Mouse (Mus musculus): ENCODE measurements around the gene Fancm. TPM values are rescaled to one million over a fixed set of nuclear protein-coding genes. Genes with fewer than 3 reads are reported as not detected.
"Not testable (repeated sequence)": the region's sequence is repeated elsewhere in the genome, so short reads cannot be mapped to it uniquely, and the experiment has no call there.

Fancm gene
- 10 to 100 TPM in 1 of 2 experiments, 1 to 10 TPM in 1; 9.1 to 10.1 TPM for total RNA-seq (2021)
- long read RNA-seq, experiment 1, partial matches to known transcripts = 1 of 1 reads
- long read RNA-seq, experiment 1, other reads (novel, unspliced or antisense) = 0 of 1 reads
- long read RNA-seq, experiment 2, full-length matches to known transcripts = 1 of 5 reads
- long read RNA-seq, experiment 2, partial matches to known transcripts = 2 of 5 reads
- long read RNA-seq, experiment 2, other reads (novel, unspliced or antisense) = 2 of 5 reads

DNA sequence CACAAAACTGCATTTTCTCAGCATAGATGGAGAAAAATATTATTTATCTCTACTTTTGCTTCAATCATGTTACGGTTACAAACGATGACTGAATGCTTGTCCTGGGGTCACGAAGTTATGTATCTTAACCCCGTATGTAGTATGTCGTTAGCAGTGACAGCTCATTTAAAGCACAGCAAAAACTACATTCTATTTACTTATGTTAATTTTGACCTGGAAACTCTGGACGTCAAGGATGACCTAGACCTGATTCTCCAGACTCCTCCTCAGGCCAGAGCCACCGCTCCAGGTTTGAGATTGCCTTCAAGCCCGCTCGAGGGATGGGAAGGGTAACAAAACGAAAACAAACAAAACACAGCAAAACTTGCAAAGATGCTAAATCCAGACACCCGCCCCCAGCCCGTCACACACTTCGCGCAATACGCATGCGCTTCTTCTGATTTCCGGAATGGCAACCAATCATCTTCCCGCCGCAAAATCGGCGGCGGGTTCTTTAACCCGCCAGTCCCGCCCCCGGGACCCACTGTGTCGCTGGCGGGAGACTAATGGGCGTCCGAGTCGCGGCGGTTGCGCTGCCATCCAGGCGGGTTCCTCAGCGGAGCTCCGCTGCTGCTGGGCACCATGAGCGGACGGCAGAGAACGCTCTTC lies at the start of gene Fancm:
Fancm (plus strand) TSS at position 519 of the 648 bp plus-strand sequence.
- peak; percentile 76 to 88 for DNase-seq (ENCODE audit: low spot score in 2 of 2)

DNA sequence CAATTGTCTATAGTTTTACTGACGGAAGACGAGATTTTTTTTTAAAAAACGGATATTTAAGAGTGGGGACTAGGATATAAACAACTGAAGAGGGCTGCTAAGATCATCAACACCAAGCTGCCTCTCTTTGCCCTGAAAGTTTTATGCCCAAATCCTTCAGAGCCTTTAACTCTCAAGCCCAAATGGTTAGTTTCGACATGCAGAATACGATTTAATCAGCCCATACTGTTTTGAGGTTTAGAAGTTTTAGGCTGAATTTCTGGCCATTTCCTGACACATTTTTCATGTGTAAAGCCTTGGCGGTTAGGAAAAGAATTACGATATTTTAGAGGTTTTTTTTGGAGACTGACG lies 39.6 kb upstream of the Fancm start:
- DNase-seq (ENCODE audit: low spot score in 2 of 2) = no peak

DNA sequence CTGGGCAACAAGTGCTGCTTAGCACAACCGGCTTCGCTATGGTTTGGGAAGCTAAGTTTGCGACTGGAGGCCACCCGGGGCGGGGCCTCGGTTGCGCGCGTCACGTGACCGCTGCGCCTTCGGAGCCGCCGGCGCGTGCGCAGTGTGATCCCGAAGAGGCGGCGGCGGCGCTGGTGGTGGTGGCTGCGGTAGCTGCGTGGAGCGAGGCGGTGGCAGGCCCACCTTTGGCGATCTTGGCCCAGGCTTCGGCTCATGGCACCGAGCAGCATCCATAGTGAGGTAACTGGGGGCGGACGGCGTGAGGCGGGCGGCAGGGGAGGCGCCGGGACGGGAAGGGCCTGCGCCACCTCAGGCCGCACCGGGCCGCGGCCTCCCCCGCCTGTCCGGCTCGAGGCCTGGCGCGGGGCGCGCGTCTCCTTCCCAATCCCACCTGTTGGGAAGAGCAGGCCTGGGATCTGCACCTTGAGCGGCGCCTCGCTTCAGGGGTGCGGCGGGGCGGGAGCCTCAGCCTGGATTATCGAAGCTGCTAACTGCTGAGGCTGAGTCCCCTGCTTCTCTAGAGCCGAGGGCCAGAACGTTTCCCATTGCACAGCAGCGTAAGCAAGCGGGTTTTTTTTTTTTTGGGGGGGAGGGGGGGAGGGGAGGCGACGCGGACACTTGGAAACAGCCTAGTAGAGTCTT lies 39.1 kb upstream of the Fancm start, which contains the start of gene Prpf39:
Prpf39 (plus strand) TSS at position 144 of the 681 bp plus-strand sequence.
- DNase-seq (ENCODE audit: low spot score in 2 of 2) = peak; percentile 89 to 94

DNA sequence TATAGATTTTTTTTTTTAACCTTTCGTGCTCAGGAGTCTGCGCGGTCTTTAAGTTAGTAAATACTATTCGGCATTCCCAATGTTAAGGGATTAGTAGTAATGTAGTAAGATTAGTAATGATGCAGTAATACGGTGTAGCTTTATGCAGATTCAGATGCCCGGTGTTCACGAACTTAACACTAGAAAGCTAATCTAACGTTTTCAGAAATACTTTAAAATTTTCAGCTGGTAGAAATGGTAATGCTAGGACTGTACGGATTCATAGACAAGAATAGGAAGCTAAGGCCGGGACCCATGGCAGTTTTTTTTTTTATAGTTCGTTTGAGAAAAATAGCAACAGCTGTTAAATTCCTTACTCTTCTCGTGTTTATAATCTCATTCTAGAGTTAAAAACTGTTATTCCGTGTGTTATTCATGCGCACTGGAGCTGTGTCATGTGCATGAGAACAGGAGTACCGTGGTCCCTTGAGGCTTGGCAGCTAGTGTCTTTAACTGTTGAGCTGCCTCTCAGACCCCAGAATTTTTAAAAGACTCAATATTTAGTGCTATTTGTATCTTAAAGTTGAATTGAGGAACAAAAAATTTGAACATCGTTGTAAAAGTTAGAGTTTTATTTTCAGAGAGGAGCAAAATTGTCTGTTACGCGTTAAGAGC lies 38.4 kb upstream of the Fancm start:
- DNase-seq (ENCODE audit: low spot score in 2 of 2) = no peak

DNA sequence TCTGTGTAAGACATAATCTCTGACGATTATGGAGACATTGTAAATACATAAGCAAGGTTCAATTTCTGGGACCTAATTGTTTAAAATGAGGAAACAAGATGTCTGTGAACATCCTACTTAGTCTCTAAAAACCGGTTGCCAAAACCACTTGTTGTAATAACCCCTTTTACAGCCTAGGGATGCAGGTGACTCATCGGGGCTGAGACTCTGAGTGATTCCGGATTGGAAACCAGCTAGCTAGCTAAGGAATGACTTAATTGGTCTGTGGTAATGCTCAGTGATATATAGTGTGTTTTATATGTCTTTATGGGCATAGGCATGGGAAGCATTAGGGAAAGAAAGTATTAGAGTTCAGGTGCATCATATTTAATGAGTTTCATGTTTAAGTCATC lies 37.9 kb upstream of the Fancm start:
- no peak for DNase-seq (ENCODE audit: low spot score in 2 of 2)

DNA sequence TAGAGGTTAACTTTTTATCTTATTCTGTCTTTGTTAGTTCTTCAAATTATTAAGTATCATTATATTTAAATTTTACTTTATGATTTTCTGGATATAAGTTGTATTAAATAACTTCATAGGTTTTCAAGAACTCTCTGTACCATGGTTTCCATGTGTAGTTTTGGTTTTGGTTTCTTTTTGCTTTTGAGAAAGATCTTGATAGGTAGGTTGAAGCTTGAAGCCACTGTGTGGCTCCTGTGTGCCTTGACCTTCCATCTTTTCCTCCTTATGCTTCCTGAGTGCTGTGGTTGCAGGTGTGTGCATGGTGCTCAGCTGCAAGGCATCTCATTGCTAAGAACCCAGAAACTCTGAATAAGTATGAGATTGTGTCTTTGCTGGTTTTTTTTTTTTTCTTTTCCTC lies 26.6 kb upstream of the Fancm start:
- DNase-seq (ENCODE audit: low spot score in 2 of 2) = no peak

DNA sequence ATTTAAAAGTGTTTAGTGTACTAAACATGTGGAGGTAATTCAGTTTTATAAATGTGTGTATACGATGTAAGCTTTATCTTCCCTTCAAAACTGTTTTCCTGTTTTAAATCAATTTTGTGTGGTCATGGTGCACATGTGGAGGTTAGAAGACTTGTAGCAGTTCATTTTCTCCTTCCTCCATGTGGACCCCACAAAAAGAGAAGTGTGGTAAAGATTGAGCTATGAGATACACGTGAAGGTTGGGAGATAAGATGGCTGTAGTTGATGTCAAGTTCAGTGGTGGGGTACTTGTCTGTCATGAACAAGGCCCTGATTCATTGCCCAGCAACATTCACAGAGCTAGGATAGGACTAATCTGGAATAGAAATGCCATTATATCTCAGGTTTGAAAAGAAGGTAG lies 17.2 kb upstream of the Fancm start:
- DNase-seq (ENCODE audit: low spot score in 2 of 2) = no peak

DNA sequence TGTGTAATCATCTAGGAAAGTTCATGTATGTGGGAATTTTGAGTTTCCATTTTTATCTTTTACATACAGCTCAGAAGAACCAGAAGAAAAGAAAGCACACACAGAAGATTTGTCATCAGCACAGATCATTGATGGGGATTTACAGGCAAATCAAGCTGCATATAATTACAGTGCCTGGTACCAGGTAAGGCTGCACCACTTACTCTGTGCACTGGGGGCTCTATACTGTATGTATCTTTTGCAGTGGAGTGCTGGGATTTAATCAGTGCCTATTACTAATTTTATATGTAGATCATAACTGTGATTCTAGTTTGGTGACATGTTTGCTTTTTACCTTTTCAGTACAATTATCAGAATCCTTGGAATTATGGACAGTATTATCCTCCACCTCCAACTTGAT lies 14.3 kb upstream of the Fancm start:
- DNase-seq (ENCODE audit: low spot score in 2 of 2) = no peak

DNA sequence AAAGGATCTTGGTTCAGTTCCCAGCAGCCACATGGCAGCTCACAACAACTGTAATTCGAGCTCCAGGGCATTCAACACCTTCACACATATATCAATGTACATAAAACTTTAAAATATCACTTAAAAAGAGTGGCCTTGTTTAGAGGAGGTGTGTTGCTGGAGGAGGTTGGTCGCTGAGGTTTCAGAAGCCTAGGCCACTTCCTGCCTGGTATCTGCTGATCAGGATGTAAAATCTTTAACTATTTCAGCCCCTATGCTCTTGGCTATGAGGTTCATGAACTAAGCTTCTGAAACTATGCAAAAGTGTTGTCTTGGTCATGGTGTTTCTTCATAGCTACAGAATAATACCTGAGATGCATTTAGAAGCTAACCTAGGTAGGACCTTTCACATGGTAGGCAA lies 10.2 kb upstream of the Fancm start:
- no peak for DNase-seq (ENCODE audit: low spot score in 2 of 2)

DNA sequence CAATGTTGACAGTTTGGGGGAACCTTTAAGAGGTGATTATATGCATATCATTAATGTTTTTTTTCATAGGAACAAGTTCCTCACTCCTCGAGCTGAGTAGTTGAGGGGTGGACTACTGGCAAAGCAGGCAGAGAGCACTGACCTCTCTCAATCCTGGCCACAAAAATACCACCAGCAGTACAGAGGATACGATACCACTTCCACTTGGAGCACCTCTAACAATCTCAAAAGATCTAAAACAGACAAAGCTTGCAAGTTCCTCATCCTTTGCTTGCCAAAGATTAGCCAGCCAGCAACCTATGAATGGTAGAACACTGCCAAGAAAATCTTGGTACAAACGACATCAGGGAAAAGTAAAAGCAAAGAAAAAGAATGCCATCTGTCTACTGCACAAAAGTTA lies 9.2 kb upstream of the Fancm start:
- no peak for DNase-seq (ENCODE audit: low spot score in 2 of 2)

DNA sequence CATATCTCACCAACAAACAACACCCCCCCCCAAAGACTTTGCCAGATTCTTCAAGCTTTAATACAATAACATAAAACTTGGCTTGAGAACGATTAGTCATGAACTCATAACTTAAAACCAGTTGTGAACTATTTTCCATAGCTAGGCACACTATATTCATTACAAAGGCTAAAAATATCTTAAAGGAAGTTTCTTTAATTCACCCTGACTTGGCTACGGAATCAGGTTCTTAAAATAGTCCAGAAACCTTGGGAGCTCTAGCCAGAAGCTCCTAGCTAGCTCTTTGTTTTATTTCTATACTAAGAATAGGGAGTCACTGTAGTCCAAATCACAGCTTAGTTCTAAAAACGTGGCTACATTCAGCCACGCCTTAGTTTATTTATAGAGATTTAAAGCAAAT lies 7.0 kb upstream of the Fancm start:
- DNase-seq (ENCODE audit: low spot score in 2 of 2) = no peak

DNA sequence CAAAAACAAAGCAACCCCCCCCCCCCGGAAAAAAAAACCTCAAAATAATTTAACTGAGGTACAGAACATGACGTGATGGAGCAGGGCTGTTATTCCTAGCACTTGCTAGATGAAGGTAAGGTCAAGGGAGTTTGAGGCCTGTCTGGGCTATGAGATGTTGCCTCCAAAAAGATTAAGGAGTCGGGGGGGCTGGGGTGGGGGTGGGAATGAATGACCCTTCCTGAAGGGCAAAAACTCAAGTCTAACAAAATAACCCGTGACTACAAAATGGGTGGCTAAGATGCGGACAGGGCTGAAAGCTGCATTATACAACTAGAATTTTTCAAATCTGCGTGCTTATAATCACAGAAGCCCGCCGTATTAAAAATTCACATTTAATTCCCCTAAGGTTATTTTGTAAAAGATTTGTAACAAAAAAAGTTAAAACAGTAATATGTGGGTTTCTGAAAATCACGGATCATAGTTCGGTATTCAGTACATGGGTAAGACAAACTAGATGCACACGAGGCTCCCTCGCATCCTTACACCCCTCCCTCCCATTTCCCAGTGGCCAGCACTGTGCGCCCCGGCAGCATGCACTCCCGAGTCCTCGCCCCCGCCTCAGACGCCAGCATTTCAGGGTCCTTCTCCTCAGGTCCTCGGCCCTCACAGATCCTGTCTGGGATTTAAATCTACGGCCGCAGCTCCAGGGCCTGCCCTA lies 2.3 kb upstream of the Fancm start:
- DNase-seq (ENCODE audit: low spot score in 2 of 2) = no peak

DNA sequence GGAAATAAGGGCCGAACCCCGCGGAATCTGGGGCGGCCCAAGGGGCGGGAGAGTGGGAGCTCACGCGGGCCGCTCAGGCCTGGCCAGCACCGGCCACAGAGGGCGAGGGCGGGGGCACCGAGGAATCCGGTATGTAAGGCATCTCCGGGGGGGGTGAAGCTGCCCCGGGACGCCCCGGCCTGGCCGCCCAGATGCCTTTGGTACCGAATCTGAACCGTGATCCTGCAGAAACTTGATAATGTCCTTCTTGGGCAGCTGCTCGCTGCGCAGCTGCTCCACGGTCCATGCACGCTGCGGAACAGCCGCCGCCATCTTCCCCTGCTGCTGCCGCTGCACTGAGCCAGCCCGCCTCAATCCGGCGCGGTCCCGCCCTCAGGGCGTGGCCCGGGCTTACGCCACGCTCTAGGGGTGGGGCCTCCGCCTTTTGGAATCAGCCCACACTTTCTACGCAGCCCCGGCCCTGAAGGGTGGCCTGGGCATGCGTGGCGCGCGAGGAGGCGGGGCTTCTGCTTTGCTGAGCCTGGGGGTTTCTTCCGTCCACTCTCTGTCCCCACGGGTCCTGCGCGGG lies 1.7 kb upstream of the Fancm start, which contains the start of gene Fkbp3:
Fkbp3 (minus strand) TSS at position 397 of the 568 bp plus-strand sequence.
- peak; percentile 96 to 97 for DNase-seq (ENCODE audit: low spot score in 2 of 2)

DNA sequence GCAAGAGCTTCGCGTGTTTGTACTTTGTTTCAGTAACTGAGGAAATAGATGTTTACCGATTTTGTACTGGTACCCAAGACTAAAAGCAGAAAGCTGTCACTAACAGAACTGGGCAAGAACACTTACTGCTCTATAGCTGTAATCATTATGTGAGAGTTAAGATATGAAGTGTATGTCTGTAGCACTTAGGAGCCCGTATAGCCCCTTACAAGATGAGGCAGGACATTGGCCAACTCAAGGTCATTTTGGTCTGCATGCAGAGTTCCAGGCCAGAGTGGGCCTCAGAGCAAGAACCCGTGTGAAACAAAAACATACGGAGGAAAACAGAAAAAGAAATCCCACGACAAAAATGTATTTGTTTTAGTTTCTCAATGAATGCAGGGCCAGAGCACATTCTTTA lies 752 bp upstream of the Fancm start:
- no peak for DNase-seq (ENCODE audit: low spot score in 2 of 2)

DNA sequence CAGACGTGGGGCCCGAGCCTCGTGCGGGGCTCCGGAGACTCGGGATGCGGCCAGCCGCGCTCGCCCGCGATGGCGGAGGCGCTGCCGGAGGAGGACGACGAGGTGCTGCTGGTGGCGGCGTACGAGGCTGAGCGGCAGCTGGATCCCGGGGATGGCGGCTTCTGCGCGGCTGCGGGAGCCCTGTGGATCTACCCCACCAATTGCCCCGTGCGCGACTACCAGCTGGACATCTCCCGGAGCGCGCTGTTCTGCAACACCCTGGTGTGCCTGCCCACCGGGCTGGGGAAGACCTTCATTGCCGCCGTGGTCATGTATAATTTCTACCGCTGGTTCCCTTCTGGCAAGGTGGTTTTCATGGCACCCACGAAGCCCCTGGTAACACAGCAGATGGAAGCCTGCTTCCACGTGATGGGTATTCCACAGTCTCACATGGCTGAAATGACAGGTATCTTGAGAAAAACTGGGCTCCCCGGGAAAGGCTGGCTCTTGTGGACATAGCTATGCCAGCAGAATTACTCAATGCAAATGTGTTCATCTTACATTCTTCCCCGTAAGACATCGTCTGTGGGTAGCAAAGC lies 419 bp downstream of the Fancm start:
- peak in 1 of 2 experiments; percentile 19 for DNase-seq (ENCODE audit: low spot score in 2 of 2)

DNA sequence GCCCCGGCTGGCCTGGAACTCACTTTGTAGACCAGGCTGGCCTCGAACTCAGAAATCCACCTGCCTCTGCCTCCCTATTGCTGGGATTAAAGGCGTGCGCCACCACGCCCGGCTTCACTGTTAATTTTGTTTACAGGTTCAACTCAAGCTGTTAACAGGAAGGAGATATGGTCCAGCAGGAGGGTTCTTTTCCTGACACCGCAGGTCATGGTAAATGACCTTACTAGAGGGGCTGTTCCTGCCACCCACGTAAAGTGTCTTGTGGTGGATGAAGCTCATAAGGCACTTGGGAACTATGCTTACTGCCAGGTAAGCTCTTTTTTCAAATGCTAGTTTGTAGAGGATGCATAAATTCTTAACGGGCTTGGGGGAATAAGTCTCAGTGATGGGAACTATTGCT lies 1.5 kb downstream of the Fancm start:
- no peak for DNase-seq (ENCODE audit: low spot score in 2 of 2)

DNA sequence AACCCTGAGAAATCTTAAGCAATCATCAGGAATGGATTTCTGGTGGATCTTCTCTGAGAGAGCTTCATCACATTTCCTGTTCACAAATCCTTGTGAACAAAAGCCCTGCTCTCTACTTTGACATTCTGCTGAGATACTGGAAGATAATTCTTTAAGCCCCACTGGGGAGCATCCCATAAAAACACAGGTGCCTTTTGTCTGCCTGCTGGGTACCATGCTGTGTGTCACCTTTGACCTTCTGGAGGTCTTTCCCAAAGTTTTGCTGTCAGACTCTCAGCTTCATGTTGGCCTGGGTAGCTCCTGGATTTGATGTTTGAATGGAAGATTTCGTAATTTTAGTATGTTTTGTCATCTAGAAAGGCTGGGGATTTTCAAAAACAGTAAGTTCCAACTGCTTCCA lies 33.3 kb downstream of the Fancm start:
- no peak for DNase-seq (ENCODE audit: low spot score in 2 of 2)

DNA sequence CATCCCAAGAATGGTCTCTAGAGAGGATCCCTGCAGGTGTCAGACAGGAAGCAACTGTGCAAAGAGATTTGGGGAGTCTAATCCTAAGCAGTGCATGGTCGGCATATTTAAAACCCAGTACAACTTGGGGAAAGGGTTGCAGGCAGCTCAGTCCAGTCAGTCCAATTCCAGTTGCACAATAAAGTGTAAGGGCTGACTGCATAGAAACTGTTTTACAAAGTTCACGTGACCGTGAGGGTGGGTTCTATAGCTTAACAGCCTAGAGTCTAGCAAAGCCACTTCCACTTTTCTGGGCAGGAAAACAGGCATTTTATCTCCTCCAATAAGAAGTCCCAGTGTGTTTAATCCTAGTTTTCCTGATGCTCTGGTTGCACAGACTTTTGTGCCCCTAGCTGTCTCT lies 36.1 kb downstream of the Fancm start:
- DNase-seq (ENCODE audit: low spot score in 2 of 2) = no peak

DNA sequence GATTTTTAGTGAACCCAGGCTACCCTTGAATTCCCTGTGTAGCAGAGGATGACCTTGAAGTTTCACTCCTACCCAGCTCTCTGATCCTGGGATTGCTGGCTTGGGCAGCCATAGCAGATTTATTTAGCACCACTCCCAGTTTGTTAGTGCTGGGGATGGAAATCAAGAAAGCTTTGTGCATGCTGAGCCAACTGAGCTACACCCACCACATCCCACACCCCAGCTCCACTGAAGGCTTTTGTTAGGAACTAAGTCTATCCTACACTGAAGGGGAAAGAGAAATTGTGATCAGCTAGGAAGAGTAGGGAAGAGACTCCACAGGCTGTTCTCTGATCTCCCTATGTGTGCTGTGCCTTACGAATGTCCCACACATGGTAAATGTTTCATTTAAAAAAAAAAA lies 37.4 kb downstream of the Fancm start:
- no peak for DNase-seq (ENCODE audit: low spot score in 2 of 2)

DNA sequence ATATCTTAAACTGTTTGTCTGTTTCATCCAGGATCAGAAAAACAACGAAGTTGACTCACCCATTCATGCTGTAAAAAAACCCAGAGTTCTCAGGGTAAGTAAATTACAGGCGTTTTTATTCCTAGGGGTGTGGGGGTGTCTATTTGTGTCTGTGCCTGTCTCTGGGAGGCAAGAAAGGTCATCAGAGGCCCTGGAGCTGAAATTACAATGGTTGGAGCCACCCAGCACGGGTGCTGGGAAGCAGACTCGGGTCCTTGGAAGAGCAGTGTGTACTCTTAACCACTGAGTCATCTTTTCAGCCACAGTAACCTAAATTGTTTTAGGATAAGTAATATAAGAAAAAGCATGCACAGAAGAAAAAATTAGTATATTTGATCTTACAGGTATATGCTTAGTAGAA lies 38.5 kb downstream of the Fancm start:
- no peak for DNase-seq (ENCODE audit: low spot score in 2 of 2)

DNA sequence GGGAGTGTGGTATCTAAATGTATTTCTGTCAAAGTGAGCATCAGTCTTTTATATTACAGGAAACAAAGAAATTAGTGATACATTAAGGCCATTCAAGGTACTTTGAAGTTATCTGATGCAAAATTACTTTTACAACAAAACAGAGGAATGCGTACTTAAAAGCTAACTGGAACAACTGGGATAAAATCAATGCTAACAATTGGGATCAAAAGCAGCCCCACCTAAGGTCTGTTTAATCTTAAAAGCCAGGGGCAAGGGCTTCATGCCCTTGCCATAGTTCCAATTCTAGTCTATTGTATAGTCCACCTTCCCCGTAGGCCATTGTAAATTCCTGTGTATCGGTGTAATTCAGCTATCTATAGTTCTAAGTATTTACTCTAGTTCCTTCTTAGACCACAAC lies 39.6 kb downstream of the Fancm start:
- DNase-seq (ENCODE audit: low spot score in 2 of 2) = not testable (repeated sequence)
